Mouse (Mus musculus) embryonic facial prominence, embryonic 10.5 days (tissue): ENCODE measurements around the gene Crisp4. TPM values are rescaled to one million over a fixed set of nuclear protein-coding genes. Genes with fewer than 3 reads are reported as not detected.

Experiments
- DNase-seq: peaks from one replicate; pipeline ENCODE4 v3.0.0-alpha.2; 2017; ENCODE audit warnings: low spot score
- H3K27ac ChIP-seq: fragments of 300-500 bp; sonication (generic); replicated peaks from 2 replicates; pipeline ENCODE4 v1.5.1; 2016; ENCODE audit warnings: mild to moderate bottlenecking
- H3K27me3 ChIP-seq: fragments of 300-500 bp; sonication (generic); replicated peaks from 2 replicates; pipeline ENCODE4 v1.6.1; 2016; ENCODE audit warnings: low read depth, mild to moderate bottlenecking; ENCODE audit not compliant: poor library complexity, severe bottlenecking
- H3K36me3 ChIP-seq: fragments of 300-500 bp; sonication (generic); replicated peaks from 2 replicates; pipeline ENCODE4 v1.6.1; 2016; ENCODE audit warnings: mild to moderate bottlenecking, moderate library complexity
- H3K4me1 ChIP-seq: fragments of 300-500 bp; sonication (generic); 2 replicates; pipeline ENCODE4 v1.6.1; 2016
- H3K4me3 ChIP-seq: fragments of 300-500 bp; sonication (generic); 2 replicates; pipeline ENCODE4 v1.5.1; 2016; ENCODE audit warnings: mild to moderate bottlenecking, moderate library complexity
- H3K9me3 ChIP-seq: fragments of 300-500 bp; sonication (generic); 2 replicates; pipeline ENCODE4 v1.6.1; 2016; ENCODE audit warnings: mild to moderate bottlenecking
- WGBS: fragments of 180-500 bp; shearing (Covaris S2); methylation state at CpG from one replicate; pipeline ENCODE4 v1.1.7; 2016; 5-methylcytosine and 5-hydroxymethylcytosine counted together
- polyA plus RNA-seq: library from polyadenylated mRNA; unstranded; fragments of >200 nt; fragmentation: Nextera tagmentation; extraction: Ambion mirVana; gene quantifications from 2 replicates; pipeline ENCODE4 v1.2.1, GENCODE M21; 2016

Gene Crisp4
- polyA plus RNA-seq, 1 experiment from 2014 or later: not detected

DNA sequence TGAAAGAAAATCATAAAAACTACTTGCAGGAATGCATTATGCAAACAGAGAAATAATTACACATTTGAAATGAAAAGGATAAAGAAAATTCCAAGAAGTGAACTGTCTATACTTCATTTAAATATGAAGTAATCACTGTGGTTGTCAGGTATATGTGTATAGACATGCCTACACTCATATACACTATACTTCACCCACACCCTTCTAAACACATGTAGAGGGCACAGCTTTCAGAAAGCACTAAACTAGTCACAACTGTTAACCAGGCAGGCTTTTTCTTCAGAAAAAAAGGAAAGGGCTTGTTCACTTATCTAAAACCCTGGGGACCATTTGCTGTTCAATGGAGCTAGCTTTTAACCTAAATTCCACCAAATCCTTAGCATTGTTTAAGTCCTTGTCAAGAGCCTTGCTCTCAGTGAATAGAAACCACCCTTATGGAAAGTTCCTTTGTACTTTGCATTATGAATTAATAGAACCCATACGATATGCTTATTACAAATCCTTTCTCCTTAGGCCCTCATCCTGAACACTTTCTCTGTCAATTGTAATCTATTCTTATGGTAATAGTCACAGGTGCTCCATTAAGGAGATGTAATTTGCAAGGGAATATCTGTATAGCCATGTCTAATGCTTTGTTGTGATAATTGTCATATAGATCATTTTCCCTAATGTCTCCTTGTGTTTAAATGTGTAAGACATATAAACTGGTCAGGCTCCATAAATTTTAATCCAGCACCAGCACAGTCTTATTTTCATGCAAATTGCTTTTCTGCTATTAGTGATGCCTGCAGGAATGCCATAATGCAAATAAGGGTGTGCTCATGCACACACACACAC is 40.5 kb downstream of the Crisp4 start:
- Histone ChIP-seq H3K4me3 (no peak overlapping the region), H3K36me3 (no peaks in the 10 kb centered on the region), H3K9me3 (no peaks in the 10 kb centered on the region), H3K27me3 (no peaks in the 10 kb centered on the region), H3K4me1 (no peaks in the 10 kb centered on the region), H3K27ac (no peak overlapping the region)
- WGBS: 76% methylated on average over 1 of the region's 1 CpGs
- no peak for DNase-seq

Other genes starting within 250 kb of the Crisp4 start
- not detected in 2 replicates for gene Defb18, start 91.5 kb upstream of the Crisp4 start, polyA plus RNA-seq
- gene Defb41, start 119.2 kb upstream of the Crisp4 start, polyA plus RNA-seq: not detected in 2 replicates